Mouse (Mus musculus) lung, postnatal 0 days (tissue): Measurements from ENCODE around the gene Prl7c1.

Experiments
- CTCF ChIP-seq: IDR thresholded peaks from 2 replicates; pipeline ENCODE4 v1.5.1; 2016; ENCODE audit warnings: antibody characterized with exemption, mild to moderate bottlenecking
- EP300 ChIP-seq: IDR thresholded peaks from 2 replicates; pipeline ENCODE4 v1.6.1; 2016; ENCODE audit warnings: antibody characterized with exemption, mild to moderate bottlenecking, control low read depth

- TF ChIP-seq CTCF (no peak), EP300 (no peak)
Observed at GRCm38 (mm10) chr13:27801354-27801753, 20.8 kb upstream of the Prl7c1 start, which contains the start of gene Prl2a1.
